In the genomic region with DNA sequence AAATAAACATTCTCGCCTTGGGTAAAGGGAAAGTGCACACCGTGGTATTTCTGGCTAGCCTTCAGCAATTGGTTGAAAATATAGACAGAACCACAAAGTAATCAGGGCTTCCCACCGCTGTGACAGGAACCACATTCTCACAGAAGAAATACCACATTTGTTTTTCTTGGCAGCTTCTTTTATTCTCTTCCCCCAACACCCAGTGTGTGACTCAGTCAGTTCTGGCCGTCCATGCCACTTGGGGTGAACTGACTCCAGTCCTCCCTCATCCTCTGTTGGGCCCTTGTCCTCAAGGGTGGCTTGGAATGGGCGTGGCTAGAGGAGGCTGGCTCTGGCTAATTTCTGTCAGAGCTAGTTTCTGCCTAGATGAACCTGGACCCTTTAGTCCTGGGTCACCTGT, we compare ENCODE assay signal across 12 mouse cellular contexts. TPM values are rescaled to one million over a fixed set of nuclear protein-coding genes. Genes with fewer than 3 reads are reported as not detected.
DNase-seq lines count a peak whose midpoint lies in the region; ATAC-seq lines count a peak whose summit lies in the region.
"Had no signal": no experiment of that assay in that cellular context is flagged by ENCODE, and none has a peak within 500 bp of the region (broad histone marks: within the 10 kb centered on the region; RNA-seq: fewer than 3 reads in every experiment).

No protein-coding gene starts in this region.

- peaks cover 10% of the 10 kb centered on the region for H3K4me1 ChIP-seq in embryonic facial prominence, embryonic 13.5 days
- peaks cover 12% of the 10 kb centered on the region for H3K4me1 ChIP-seq in embryonic facial prominence, embryonic 10.5 days
- peaks cover 8% of the 10 kb centered on the region for H3K4me1 ChIP-seq in heart, embryonic 12.5 days (replicated peaks)

- no peak overlapping the region for H3K4me2 ChIP-seq in embryonic facial prominence, embryonic 13.5 days
- H3K4me2 ChIP-seq in heart, embryonic 12.5 days, result no peak overlapping the region

- no peaks in the 10 kb centered on the region for H3K27me3 ChIP-seq in embryonic facial prominence, embryonic 13.5 days
- no peaks in the 10 kb centered on the region for H3K27me3 ChIP-seq in embryonic facial prominence, embryonic 10.5 days (replicated peaks; ENCODE audit: low read depth, poor library complexity, severe bottlenecking)
- no peaks in the 10 kb centered on the region for H3K27me3 ChIP-seq in heart, embryonic 12.5 days (replicated peaks)

- no peaks in the 10 kb centered on the region for H3K36me3 ChIP-seq in embryonic facial prominence, embryonic 13.5 days
- no peaks in the 10 kb centered on the region for H3K36me3 ChIP-seq in embryonic facial prominence, embryonic 10.5 days (replicated peaks)
- H3K36me3 ChIP-seq in heart, embryonic 12.5 days, result no peaks in the 10 kb centered on the region

- no peak overlapping the region for H3K9ac ChIP-seq in embryonic facial prominence, embryonic 13.5 days
- H3K9ac ChIP-seq in heart, embryonic 12.5 days, result no peak overlapping the region

- ATAC-seq in embryonic facial prominence, embryonic 13.5 days (ENCODE audit: insufficient number of reproducible peaks, insufficient read depth, low FRiP score, low TSS enrichment, low read depth), result peak; percentile 43; the same call in 1 of the 2 replicates
- ATAC-seq in heart, embryonic 12.5 days (ENCODE audit: insufficient number of reproducible peaks, low FRiP score), result peak; percentile 78; the same call in 1 of the 2 replicates
- no peak for ATAC-seq in cerebellum, adult (ENCODE audit: insufficient number of reproducible peaks, low FRiP score, low TSS enrichment)
- ATAC-seq: activated CD4-positive, CD25-positive, alpha-beta regulatory T cell, adult 4 months had no signal

- no peaks in the 10 kb centered on the region for H3K9me3 ChIP-seq in embryonic facial prominence, embryonic 13.5 days
- no peaks in the 10 kb centered on the region for H3K9me3 ChIP-seq in embryonic facial prominence, embryonic 10.5 days
- H3K9me3 ChIP-seq in heart, embryonic 12.5 days (replicated peaks), result no peaks in the 10 kb centered on the region

- no peak overlapping the region for H3K4me3 ChIP-seq in embryonic facial prominence, embryonic 13.5 days
- H3K4me3 ChIP-seq in embryonic facial prominence, embryonic 10.5 days, result no peak overlapping the region
- no peak overlapping the region for H3K4me3 ChIP-seq in heart, embryonic 12.5 days
- H3K4me3 ChIP-seq: heart, adult 2 months had no signal

- H3K27ac ChIP-seq in embryonic facial prominence, embryonic 13.5 days, result no peak overlapping the region
- no peak overlapping the region for H3K27ac ChIP-seq in embryonic facial prominence, embryonic 10.5 days (replicated peaks)
- peak overlapping the region; percentile 46 for H3K27ac ChIP-seq in heart, embryonic 12.5 days (ENCODE audit: poor library complexity, severe bottlenecking)
- H3K27ac ChIP-seq: heart, adult 2 months had no signal

- WGBS in embryonic facial prominence, embryonic 13.5 days, result 52% methylated on average over 5 of the region's 5 CpGs
- 67% methylated on average over 5 of the region's 5 CpGs for WGBS in embryonic facial prominence, embryonic 10.5 days
- WGBS in heart, embryonic 12.5 days, result 39% methylated on average over 5 of the region's 5 CpGs

- no peak for DNase-seq in embryonic facial prominence, embryonic 10.5 days (ENCODE audit: low spot score)
- peak; percentile 75 for DNase-seq in adrenal gland, adult 2 months
- DNase-seq in lung, postnatal 10 days, result peak; percentile 34
- DNase-seq in ovary, postnatal 36 days (ENCODE audit: low spot score), result no peak
- DNase-seq in B cell, adult 2 months, result no peak
- DNase-seq: right cerebral cortex, adult 18-20 months; thymus, postnatal 36 days had no signal

RNA-seq across cellular contexts. Expression of gene Gpd1l, which starts 14.6 kb away (rescaled TPM):
- 10.6 and 10.8 TPM in 2 replicates for polyA plus RNA-seq in embryonic facial prominence, embryonic 13.5 days (2015; fragmentation: Nextera tagmentation; extraction: Ambion mirVana)
- 14.8 and 15.2 TPM in 2 replicates for polyA plus RNA-seq in embryonic facial prominence, embryonic 10.5 days (2016; fragmentation: Nextera tagmentation; extraction: Ambion mirVana)
- 10 to 100 TPM; 30.9 to 33.1 TPM for total RNA-seq in adrenal gland, adult 2 months (2021)
- polyA plus RNA-seq in adrenal gland, adult 2 months (2012; rRNA removed), result 10.8 and 12.4 TPM in 2 replicates
- polyA plus RNA-seq in heart, embryonic 12.5 days (2016; fragmentation: Nextera tagmentation; extraction: Ambion mirVana), result 15.5 and 19.3 TPM in 2 replicates

RNA-seq across cellular contexts. Expression of gene Osbpl10, which starts 30.0 kb away (rescaled TPM):
- 1.6 and 2.3 TPM in 2 replicates for polyA plus RNA-seq in embryonic facial prominence, embryonic 13.5 days (2015; fragmentation: Nextera tagmentation; extraction: Ambion mirVana)
- 1.1 and 1.3 TPM in 2 replicates for polyA plus RNA-seq in embryonic facial prominence, embryonic 10.5 days (2016; fragmentation: Nextera tagmentation; extraction: Ambion mirVana)
- 1 to 10 TPM; 4.4 to 6.2 TPM for total RNA-seq in adrenal gland, adult 2 months (2021)
- 2.6 and 3.3 TPM in 2 replicates for polyA plus RNA-seq in adrenal gland, adult 2 months (2012; rRNA removed)
- 2.6 TPM in 2 replicates for polyA plus RNA-seq in heart, embryonic 12.5 days (2016; fragmentation: Nextera tagmentation; extraction: Ambion mirVana)
- polyA plus RNA-seq: activated CD4-positive, CD25-positive, alpha-beta regulatory T cell, adult 4 months had no signal

RNA-seq across cellular contexts. Expression of gene Rps27rt, which starts 34.1 kb away (rescaled TPM):
- 519 and 954 TPM in 2 replicates for polyA plus RNA-seq in embryonic facial prominence, embryonic 13.5 days (2015; fragmentation: Nextera tagmentation; extraction: Ambion mirVana)
- polyA plus RNA-seq in embryonic facial prominence, embryonic 10.5 days (2016; fragmentation: Nextera tagmentation; extraction: Ambion mirVana), result 232 and 250 TPM in 2 replicates
- 10 to 100 TPM; 29.7 to 63.5 TPM for total RNA-seq in adrenal gland, adult 2 months (2021)
- polyA plus RNA-seq in adrenal gland, adult 2 months (2012; rRNA removed), result 2.0 and 2.8 TPM in 2 replicates
- 259 and 289 TPM in 2 replicates for polyA plus RNA-seq in heart, embryonic 12.5 days (2016; fragmentation: Nextera tagmentation; extraction: Ambion mirVana)

Comparison
In these comparisons a context has a peak if more than half of its experiments do, and no peak if none do; other contexts are left out.
1. DNase-seq: peak in adrenal gland, adult 2 months (single experiment) and lung, postnatal 10 days (single experiment); none in embryonic facial prominence, embryonic 10.5 days (single experiment), ovary, postnatal 36 days (single experiment) and B cell, adult 2 months (0 of 2).
2. RNA of gene Rps27rt, which starts 34.1 kb away (polyA plus RNA-seq): 519 to 954 TPM in embryonic facial prominence, embryonic 13.5 days, 259 to 289 TPM in heart, embryonic 12.5 days and 232 to 250 TPM in embryonic facial prominence, embryonic 10.5 days; 2.0 to 2.8 TPM in adrenal gland, adult 2 months; every median in the first group is over 10 times any median in the second.